Mouse (Mus musculus): ENCODE measurements at regions not wholly inside any gene's neighbourhood (a gene's known extent, or its start where the extent isn't known, plus 50 kb on each side); places are given as distances from the start of the nearest gene placed in this dataset.

DNA sequence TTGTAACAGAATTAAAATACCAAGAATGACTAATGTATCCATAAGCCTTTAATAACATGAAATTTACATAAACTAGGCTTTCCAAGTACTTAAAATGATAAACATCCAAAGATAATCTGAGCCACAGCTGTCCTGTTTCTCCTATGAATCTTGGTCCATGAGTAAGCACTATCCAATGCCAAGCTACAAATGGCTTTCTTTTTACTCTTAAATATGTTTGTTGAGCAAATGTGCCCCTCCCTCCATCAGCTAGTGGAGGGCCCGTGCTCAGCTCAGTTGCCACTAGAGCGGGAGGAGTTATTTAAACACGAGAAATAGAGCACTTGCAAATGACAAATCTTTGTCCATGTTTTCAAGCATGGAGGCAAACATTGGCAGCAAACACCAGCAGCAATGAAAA is 247.9 kb downstream of the Olfr1505 start:
- TF ChIP-seq CTCF (IDR thresholded peaks at IDR 0.05; ENCODE audit: borderline replicate concordance, insufficient read depth, low read depth, low read length) (no peak), POLR2A (IDR thresholded peaks at IDR 0.05; ENCODE audit: borderline replicate concordance, insufficient read depth, low read length) (no peak)
